Mouse (Mus musculus) hindbrain, embryonic 16.5 days (tissue): Measurements from ENCODE around the gene Pinlyp. TPM values are rescaled to one million over a fixed set of nuclear protein-coding genes. Genes with fewer than 3 reads are reported as not detected.

Source experiments
- ATAC-seq: fragments of 200-750 bp; cut with Nextera tagmentation; 2 replicates; pipeline ENCODE4 v1.8.0; 2017; ENCODE audit warnings: moderate TSS enrichment, moderate library complexity
- H3K27ac ChIP-seq: fragments of 300-500 bp; sonication (generic); 2 replicates; pipeline ENCODE4 v1.5.1; 2014; ENCODE audit warnings: low read depth, mild to moderate bottlenecking, control low read depth, low read length, moderate library complexity
- H3K27me3 ChIP-seq: fragments of 300-500 bp; sonication (generic); replicated peaks from 2 replicates; pipeline ENCODE4 v1.6.1; 2014; ENCODE audit warnings: low read length; ENCODE audit not compliant: control insufficient read depth, insufficient read depth
- H3K36me3 ChIP-seq: fragments of 300-500 bp; sonication (generic); 2 replicates; pipeline ENCODE4 v1.6.1; 2014; ENCODE audit warnings: mild to moderate bottlenecking, low read length, moderate library complexity, mixed read lengths; ENCODE audit not compliant: control insufficient read depth, insufficient read depth
- H3K4me1 ChIP-seq: fragments of 300-500 bp; sonication (generic); 2 replicates; pipeline ENCODE4 v1.6.1; 2014; ENCODE audit warnings: low read depth, low read length; ENCODE audit not compliant: control insufficient read depth, insufficient read depth
- H3K4me2 ChIP-seq: fragments of 300-500 bp; sonication (generic); 2 replicates; pipeline ENCODE4 v1.6.1; 2014; ENCODE audit warnings: mild to moderate bottlenecking, low read length, control low read depth, moderate library complexity
- H3K4me3 ChIP-seq: fragments of 300-500 bp; sonication (generic); 2 replicates; pipeline ENCODE4 v1.5.1; 2014; ENCODE audit warnings: mild to moderate bottlenecking, low read length, control low read depth, moderate library complexity
- H3K9ac ChIP-seq: fragments of 300-500 bp; sonication (generic); 2 replicates; pipeline ENCODE4 v1.6.1; 2014; ENCODE audit warnings: low read depth, mild to moderate bottlenecking, control low read depth, low read length, moderate library complexity
- H3K9me3 ChIP-seq: fragments of 300-500 bp; sonication (generic); 2 replicates; pipeline ENCODE4 v1.6.1; 2014; ENCODE audit warnings: mild to moderate bottlenecking, low read length, moderate library complexity; ENCODE audit not compliant: control insufficient read depth
- WGBS: fragments of 180-500 bp; shearing (Covaris S2); extraction: QIAGEN DNeasy Blood & Tissue Kit; methylation state at CpG from one replicate; pipeline ENCODE4 v1.1.7; 2014; 5-methylcytosine and 5-hydroxymethylcytosine counted together
- polyA plus RNA-seq: library from polyadenylated mRNA; unstranded; fragments of >200 nt; fragmentation: Nextera tagmentation; extraction: Ambion mirVana; gene quantifications from 2 replicates; pipeline ENCODE4 v1.2.1, GENCODE M21; 2015

Pinlyp gene
- polyA plus RNA-seq, 1 experiment from 2014 or later, result not detected

DNA sequence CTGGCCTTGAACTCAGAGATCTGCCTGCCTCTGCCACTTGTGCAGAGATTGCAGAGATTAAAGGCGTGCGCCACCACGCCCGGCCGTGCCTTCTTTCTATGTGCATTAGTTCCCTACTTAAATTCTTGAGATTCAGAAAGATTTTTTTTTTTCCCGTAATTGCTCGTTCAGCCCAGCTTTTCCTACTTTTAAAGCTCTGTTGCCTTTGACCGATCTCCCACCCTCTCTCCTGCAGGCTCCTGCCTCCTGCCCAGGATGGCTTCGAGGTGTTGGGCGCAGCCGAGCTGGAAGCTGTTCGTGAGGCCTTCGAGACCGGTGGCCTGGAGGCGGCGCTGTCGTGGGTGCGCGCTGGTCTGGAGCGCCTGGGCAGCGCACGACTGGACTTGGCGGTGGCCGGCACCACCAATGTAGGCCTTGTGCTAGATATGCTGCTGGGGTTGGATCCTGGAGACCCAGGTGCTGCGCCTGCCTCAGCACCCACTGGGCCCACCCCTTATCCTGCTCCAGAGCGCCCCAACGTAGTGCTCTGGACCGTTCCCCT lies 12.8 kb downstream of the Pinlyp start:
- H3K4me2 ChIP-seq, result no peak overlapping the region
- H3K9me3 ChIP-seq, result no peaks in the 10 kb centered on the region
- H3K27me3 ChIP-seq, result no peaks in the 10 kb centered on the region
- H3K4me3 ChIP-seq, result no peak overlapping the region
- peaks cover 29% of the 10 kb centered on the region for H3K36me3 ChIP-seq
- no peak for ATAC-seq
- no peak overlapping the region for H3K9ac ChIP-seq
- no peak overlapping the region for H3K27ac ChIP-seq
- 65% methylated on average over 27 of the region's 28 CpGs for WGBS
- H3K4me1 ChIP-seq, result peaks cover 33% of the 10 kb centered on the region

DNA sequence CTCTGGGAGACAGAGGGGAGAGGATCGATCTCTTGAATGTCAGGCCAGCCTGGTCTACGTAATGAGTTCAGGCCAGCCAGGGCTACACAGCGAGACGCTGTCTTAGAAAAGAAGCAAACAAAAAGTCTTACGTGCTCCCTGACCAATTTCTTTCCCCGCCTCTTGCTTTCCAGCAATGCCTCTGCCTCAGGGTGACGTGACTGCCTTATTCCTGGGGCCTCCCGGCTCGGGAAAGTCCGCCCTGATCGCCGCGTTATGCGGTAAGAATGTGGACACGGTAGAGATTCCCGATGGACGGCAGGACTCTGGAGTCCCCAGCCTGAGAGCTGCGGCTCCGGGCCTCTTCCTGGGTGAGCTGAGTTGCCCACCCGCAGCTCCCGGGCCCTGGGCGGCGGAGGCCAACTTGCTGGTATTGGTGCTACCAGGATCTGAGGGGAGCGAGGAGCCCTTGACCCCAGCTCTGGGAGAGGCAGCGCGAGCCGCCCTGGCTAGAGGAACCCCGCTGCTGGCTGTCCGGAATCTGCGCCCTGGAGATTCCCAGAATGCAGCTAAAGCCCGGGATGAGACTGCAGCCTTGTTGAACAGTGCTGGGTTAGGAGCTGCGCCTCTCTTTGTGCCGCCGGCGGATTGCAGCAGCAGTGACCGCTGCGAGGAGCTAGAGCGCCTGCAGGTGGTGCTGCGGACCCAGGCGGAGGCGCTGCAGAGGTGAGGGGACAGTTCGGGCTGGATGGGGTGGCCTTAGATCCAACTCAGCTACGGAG lies 14.5 kb downstream of the Pinlyp start:
- peak overlapping the region; percentile 89 for H3K4me2 ChIP-seq
- H3K36me3 ChIP-seq, result peaks cover 29% of the 10 kb centered on the region
- H3K27me3 ChIP-seq, result no peaks in the 10 kb centered on the region
- H3K9ac ChIP-seq, result peak overlapping the region; percentile 83
- WGBS, result under 1% methylated on average over 43 of the region's 43 CpGs
- H3K4me3 ChIP-seq, result peak overlapping the region; percentile 77
- peak overlapping the region; percentile 80 for H3K27ac ChIP-seq
- ATAC-seq, result peak; percentile 60
- H3K9me3 ChIP-seq, result no peaks in the 10 kb centered on the region
- peaks cover 33% of the 10 kb centered on the region for H3K4me1 ChIP-seq

DNA sequence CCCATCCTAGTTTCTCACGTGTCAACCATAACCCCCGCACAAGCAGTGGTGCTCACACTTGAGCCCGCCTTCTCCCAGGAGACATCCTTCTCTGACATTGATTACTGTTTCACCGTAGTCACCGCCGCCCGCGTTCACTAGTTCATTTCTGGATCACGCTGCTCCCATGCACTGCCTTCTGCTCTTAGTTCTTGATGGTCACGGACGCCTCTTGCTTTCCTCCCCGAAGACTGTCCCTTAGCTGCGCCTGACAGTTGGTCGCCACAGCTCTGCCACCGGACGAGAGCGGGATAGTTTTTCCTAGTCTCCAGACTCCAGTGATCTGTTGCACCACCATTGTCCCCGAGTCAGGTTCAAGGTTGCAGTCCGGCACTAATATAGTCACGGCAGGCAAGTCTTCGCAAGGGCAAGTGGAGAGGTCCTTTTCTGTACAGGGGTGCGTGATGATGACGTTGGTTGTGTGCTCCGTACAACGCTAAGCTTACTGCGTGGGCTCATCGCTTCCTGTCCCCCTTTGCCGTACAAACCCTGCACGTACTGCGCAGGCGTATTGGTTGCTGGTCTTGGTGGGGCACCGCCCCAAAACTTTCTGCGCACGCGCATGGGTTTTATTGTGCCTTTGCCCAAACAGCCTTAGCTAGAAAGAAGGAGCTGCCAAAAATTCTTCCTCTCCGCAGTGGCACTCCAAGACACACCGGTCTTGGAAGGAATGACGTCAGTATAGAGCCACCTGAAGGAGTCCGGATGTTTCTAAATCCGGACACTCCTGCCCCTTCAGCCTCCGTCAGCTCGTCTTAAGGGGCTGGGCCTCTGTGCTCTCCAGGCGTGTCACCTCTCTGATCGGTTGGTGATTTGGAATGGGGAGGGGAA lies 15.6 kb downstream of the Pinlyp start, which contains the start of gene Irgq:
Gene Irgq, plus strand, starts transcription at position 628 of the 870 bp plus-strand sequence.
- ATAC-seq, result peak; percentile 96
- Histone ChIP-seq H3K4me3 (peak within 1 kb of the TSS; percentile 77), H3K36me3 (peaks cover 22% of the 10 kb centered on the region), H3K27ac (peak within 1 kb of the TSS; percentile 93), H3K27me3 (no peaks in the 10 kb centered on the region), H3K9me3 (no peaks in the 10 kb centered on the region), H3K4me2 (peak within 1 kb of the TSS; percentile 89), H3K4me1 (peaks cover 33% of the 10 kb centered on the region), H3K9ac (peak within 1 kb of the TSS; percentile 83)
- whole genome bisulfite sequencing, result under 1% methylated on average over 44 of the region's 44 CpGs

DNA sequence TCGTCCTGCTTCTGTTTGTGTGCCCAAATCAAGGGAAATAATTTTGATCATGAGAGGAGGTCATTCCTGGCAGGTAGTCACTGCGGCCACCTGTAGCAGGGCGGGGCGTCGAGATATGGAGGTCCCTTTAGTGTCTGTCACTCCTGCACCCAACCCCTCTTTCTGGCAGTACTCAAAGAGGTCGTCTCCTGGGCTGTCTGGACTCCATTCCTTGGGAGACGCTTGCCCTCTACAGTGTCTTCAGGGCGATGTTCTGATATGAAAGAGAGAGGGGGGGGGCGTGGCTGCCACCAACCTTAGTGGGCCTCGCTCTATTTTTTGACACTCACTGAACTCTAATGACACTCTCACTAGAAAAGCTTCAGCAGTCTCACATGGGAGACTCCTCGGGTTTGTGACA lies 16.3 kb downstream of the Pinlyp start:
- peaks cover 20% of the 10 kb centered on the region for H3K36me3 ChIP-seq
- no peaks in the 10 kb centered on the region for H3K27me3 ChIP-seq
- WGBS, result 68% methylated on average over 10 of the region's 11 CpGs
- H3K4me1 ChIP-seq, result peaks cover 32% of the 10 kb centered on the region
- peak overlapping the region; percentile 77 for H3K4me3 ChIP-seq
- peak overlapping the region; percentile 93 for H3K27ac ChIP-seq
- no peaks in the 10 kb centered on the region for H3K9me3 ChIP-seq
- peak overlapping the region; percentile 89 for H3K4me2 ChIP-seq
- H3K9ac ChIP-seq, result peak overlapping the region; percentile 83
- no peak for ATAC-seq

DNA sequence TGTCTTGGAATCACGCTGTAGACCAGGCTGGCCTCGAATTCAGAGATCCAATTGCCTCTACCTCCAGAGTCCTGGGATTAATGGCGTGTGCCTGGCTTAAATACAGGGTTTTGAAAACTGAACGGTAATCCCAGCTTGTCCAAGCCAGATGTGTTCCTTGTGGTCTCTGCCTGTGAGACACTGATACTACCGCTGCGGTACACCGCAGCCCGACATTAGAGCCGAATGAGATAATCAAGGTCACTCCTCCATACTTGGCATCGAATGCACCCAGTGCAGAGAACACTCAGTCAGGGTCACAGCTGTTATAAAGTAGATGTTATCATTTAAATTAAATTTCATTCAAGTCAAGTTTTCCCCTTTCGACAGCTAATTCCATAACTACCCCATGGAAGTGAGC lies 17.1 kb downstream of the Pinlyp start:
- 94% methylated on average over 11 of the region's 11 CpGs for WGBS
- Histone ChIP-seq H3K27ac (no peak overlapping the region), H3K4me2 (no peak overlapping the region), H3K27me3 (no peaks in the 10 kb centered on the region), H3K9me3 (no peaks in the 10 kb centered on the region), H3K4me1 (peaks cover 26% of the 10 kb centered on the region), H3K9ac (no peak overlapping the region), H3K4me3 (no peak overlapping the region), H3K36me3 (peaks cover 13% of the 10 kb centered on the region)
- ATAC-seq, result no peak

DNA sequence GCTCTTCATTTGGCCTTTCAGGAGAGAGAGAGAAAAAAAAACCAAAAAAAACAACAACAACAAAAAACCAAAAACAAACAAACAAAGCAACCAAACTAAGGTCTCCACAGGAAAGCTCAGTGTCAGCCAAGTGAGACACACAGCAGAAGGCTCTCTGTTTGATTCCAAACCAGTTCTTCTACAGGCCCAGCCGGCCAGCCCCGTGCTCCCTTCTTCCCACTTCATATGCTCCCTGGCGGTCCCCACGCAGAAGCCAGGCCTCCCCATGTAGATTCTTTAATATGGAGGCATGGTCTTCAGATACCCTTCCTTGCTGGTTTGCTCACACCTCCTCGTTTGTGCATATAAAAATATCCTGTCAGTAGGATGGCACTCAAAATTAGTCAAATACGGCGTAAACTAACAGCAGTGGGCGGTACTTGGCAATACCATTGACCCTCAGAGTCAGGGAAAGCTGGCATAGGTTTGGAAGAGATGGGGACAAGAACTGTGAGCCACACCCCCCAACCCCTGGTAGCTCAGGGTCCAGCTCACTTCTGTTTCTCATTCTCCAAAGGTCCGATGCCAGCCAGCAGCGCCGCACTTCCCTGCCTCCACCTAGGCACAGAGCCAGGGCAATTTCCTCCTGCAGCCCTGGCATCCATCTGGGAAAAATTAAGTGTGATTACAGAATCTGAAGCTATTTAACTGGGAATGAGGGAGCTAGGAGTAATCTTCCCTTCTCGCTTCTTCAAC lies 20.1 kb downstream of the Pinlyp start:
- Histone ChIP-seq H3K4me2 (no peak overlapping the region), H3K9me3 (no peaks in the 10 kb centered on the region), H3K36me3 (no peaks in the 10 kb centered on the region), H3K27me3 (no peaks in the 10 kb centered on the region), H3K27ac (no peak overlapping the region), H3K9ac (no peak overlapping the region), H3K4me1 (peaks cover 7% of the 10 kb centered on the region), H3K4me3 (no peak overlapping the region)
- no peak for ATAC-seq
- WGBS, result 78% methylated on average over 12 of the region's 12 CpGs

DNA sequence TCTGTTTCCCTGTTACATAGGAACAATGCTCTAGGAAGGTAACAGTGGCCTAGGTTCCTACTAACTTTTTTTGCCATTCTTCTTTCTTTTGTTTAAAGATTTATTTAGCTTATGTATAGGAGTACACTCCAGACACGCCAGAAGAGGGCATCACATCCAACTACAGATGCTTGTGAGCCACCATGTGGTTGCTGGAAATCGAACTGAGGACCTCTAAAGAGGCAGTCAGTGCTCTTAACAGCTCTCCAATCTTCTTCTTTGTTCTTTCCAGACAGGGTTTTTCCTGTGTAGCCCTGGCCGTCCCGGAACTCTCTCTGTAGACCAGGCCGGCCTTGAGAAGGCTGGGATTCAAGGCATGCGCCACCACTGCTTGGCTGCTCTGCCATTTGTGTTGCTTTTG lies 20.9 kb downstream of the Pinlyp start:
- Histone ChIP-seq H3K36me3 (no peaks in the 10 kb centered on the region), H3K27me3 (no peaks in the 10 kb centered on the region), H3K4me3 (no peak overlapping the region), H3K4me2 (no peak overlapping the region), H3K27ac (no peak overlapping the region), H3K9ac (no peak overlapping the region), H3K9me3 (no peaks in the 10 kb centered on the region), H3K4me1 (peaks cover 7% of the 10 kb centered on the region)
- ATAC-seq, result no peak
- WGBS, result 83% methylated on average over 6 of the region's 6 CpGs

DNA sequence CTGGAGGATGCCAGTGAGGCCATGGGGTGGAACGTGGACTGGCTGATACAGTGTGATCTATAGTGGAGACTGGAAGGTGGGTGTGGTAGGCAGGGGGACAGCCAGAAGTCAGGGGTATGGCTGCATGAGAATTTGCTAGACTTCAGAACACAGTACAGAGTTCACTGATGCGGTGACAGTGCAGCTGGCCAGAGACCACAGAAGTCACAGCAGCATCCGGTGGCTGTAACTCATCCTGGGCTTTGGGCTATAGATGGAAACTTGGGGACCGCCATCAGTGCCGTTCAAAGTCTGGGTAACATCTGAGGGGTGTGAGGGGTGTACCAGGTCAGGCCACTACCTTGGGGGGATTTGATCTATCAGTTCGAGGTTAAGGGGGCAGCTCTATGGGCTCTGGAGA lies 22.2 kb downstream of the Pinlyp start:
- no peaks in the 10 kb centered on the region for H3K9me3 ChIP-seq
- H3K9ac ChIP-seq, result no peak overlapping the region

More for the DNA sequence above, 22.2 kb downstream of the Pinlyp start:
- H3K27me3 ChIP-seq, result no peaks in the 10 kb centered on the region
- no peaks in the 10 kb centered on the region for H3K4me1 ChIP-seq
- ATAC-seq, result no peak
- H3K27ac ChIP-seq, result no peak overlapping the region
- no peak overlapping the region for H3K4me3 ChIP-seq
- no peak overlapping the region for H3K4me2 ChIP-seq
- 91% methylated on average over 6 of the region's 6 CpGs for WGBS
- H3K36me3 ChIP-seq, result no peaks in the 10 kb centered on the region
